Mouse (Mus musculus) MEL (cell line): ENCODE data around the gene Mymx. TPM values are rescaled to one million over a fixed set of nuclear protein-coding genes. Genes with fewer than 3 reads are reported as not detected.

Experiments used
- DNase-seq: peaks from one replicate; pipeline ENCODE4 v3.0.0; 2011; ENCODE audit warnings: low read depth, low spot score
- H3K27ac ChIP-seq: 2 replicates; pipeline ENCODE4 v1.5.1; 2012; ENCODE audit warnings: low read depth, mild to moderate bottlenecking, control low read depth, low read length, moderate library complexity; ENCODE audit not compliant: control insufficient read depth
- H3K27me3 ChIP-seq, 2 experiments: fragments of 150-350 bp in 1 of 2; sonication (generic) in 1 of 2; 2 replicates each; pipeline ENCODE4 v1.6.1; 2012; ENCODE audit warnings: low read length in 2 of 2, mild to moderate bottlenecking in 2 of 2, improper control_type of control experiment in 1 of 2, moderate library complexity in 1 of 2; ENCODE audit not compliant: insufficient read depth in 2 of 2, control insufficient read depth in 1 of 2
- H3K36me3 ChIP-seq, 2 experiments: 2 replicates each; pipeline ENCODE4 v1.6.1; 2012 to 2014; ENCODE audit warnings: low read length in 2 of 2, improper control_type of control experiment in 1 of 2, inconsistent platforms in 1 of 2, mild to moderate bottlenecking in 1 of 2; ENCODE audit not compliant: insufficient read depth in 2 of 2, control insufficient read depth in 1 of 2
- H3K4me1 ChIP-seq, 2 experiments: fragments of 150-350 bp in 1 of 2; sonication (generic) in 1 of 2; 2 replicates each; pipeline ENCODE4 v1.6.1; 2012; ENCODE audit warnings: low read length in 2 of 2, improper control_type of control experiment in 1 of 2, mild to moderate bottlenecking in 1 of 2; ENCODE audit not compliant: insufficient read depth in 2 of 2, control insufficient read depth in 1 of 2
- H3K4me3 ChIP-seq, 2 experiments: fragments of 150-350 bp in 1 of 2; sonication (generic) in 1 of 2; 2 replicates each; pipeline ENCODE4 v1.5.1; 2012; ENCODE audit warnings: low read depth in 2 of 2, low read length in 2 of 2, mild to moderate bottlenecking in 2 of 2, moderate library complexity in 2 of 2, control low read depth in 1 of 2, improper control_type of control experiment in 1 of 2; ENCODE audit not compliant: control insufficient read depth in 1 of 2, insufficient read depth in 1 of 2
- H3K79me2 ChIP-seq: 2 replicates; pipeline ENCODE4 v1.6.1; 2012; ENCODE audit warnings: mild to moderate bottlenecking, low read length, moderate library complexity; ENCODE audit not compliant: control insufficient read depth, poor library complexity, insufficient read depth
- H3K9ac ChIP-seq: 2 replicates; pipeline ENCODE4 v1.6.1; 2012; ENCODE audit warnings: low read depth, mild to moderate bottlenecking, control low read depth, low read length, moderate library complexity; ENCODE audit not compliant: control insufficient read depth, poor library complexity, severe bottlenecking
- H3K9me3 ChIP-seq: fragments of 150-350 bp; sonication (generic); replicated peaks from 2 replicates; pipeline ENCODE4 v1.6.1; 2012; ENCODE audit warnings: mild to moderate bottlenecking, low read length, improper control_type of control experiment, moderate library complexity; ENCODE audit not compliant: insufficient read depth
- ELF1 ChIP-seq: IDR thresholded peaks from 2 replicates; pipeline ENCODE4 v1.6.1; 2014; ENCODE audit warnings: low read depth, mild to moderate bottlenecking, inconsistent platforms, low read length, improper control_type of control experiment, moderate library complexity
- EP300 ChIP-seq, 2 experiments: IDR thresholded peaks; 2 replicates each; pipeline ENCODE4 v1.6.1; 2011; ENCODE audit warnings: improper control_type of control experiment in 2 of 2, low read length in 2 of 2, low read depth in 1 of 2, mild to moderate bottlenecking in 1 of 2
- GATA1 ChIP-seq: IDR thresholded peaks from 2 replicates; pipeline ENCODE4 v1.6.1; 2011; ENCODE audit warnings: low read depth, low read length, improper control_type of control experiment
- JUND ChIP-seq: IDR thresholded peaks from 2 replicates; pipeline ENCODE4 v1.6.1; 2011; ENCODE audit warnings: low read depth, mild to moderate bottlenecking, improper control_type of control experiment, low read length
- KAT2A ChIP-seq: conservative IDR thresholded peaks from 2 replicates; pipeline ENCODE4 v1.6.1; 2012; ENCODE audit warnings: low read depth, low read length, improper control_type of control experiment, inconsistent platforms
- MAFK ChIP-seq: IDR thresholded peaks from 2 replicates; pipeline ENCODE4 v1.6.1; 2011; ENCODE audit warnings: low read depth, mild to moderate bottlenecking, low read length, improper control_type of control experiment, borderline replicate concordance
- MAX ChIP-seq: IDR thresholded peaks from 2 replicates; pipeline ENCODE4 v1.6.1; 2011; ENCODE audit warnings: low read length, improper control_type of control experiment
- MXI1 ChIP-seq: IDR thresholded peaks from 2 replicates; pipeline ENCODE4 v1.6.1; 2011; ENCODE audit warnings: mild to moderate bottlenecking, low read depth, low read length, improper control_type of control experiment
- RCOR1 ChIP-seq: IDR thresholded peaks from 2 replicates; pipeline ENCODE4 v1.6.1; 2012; ENCODE audit warnings: low read depth, mild to moderate bottlenecking, inconsistent platforms, low read length, improper control_type of control experiment
- SIN3A ChIP-seq: IDR thresholded peaks from 2 replicates; pipeline ENCODE4 v1.6.1; 2012; ENCODE audit warnings: low read length, improper control_type of control experiment, inconsistent platforms
- SMC3 ChIP-seq: IDR thresholded peaks from 2 replicates; pipeline ENCODE4 v1.6.1; 2011; ENCODE audit warnings: low read depth, low read length, improper control_type of control experiment
- TAL1 ChIP-seq: IDR thresholded peaks from 2 replicates; pipeline ENCODE4 v1.6.1; 2012; ENCODE audit warnings: mild to moderate bottlenecking, inconsistent platforms, low read length, moderate library complexity, mixed read lengths
- TCF12 ChIP-seq: IDR thresholded peaks from 2 replicates; pipeline ENCODE4 v1.6.1; 2014; ENCODE audit warnings: low read depth, mild to moderate bottlenecking, inconsistent platforms, low read length, improper control_type of control experiment, moderate library complexity
- USF1 ChIP-seq: IDR thresholded peaks from 2 replicates; pipeline ENCODE4 v1.6.1; 2014; ENCODE audit warnings: low read depth, mild to moderate bottlenecking, inconsistent platforms, low read length, improper control_type of control experiment, moderate library complexity
- USF2 ChIP-seq, 2 experiments: IDR thresholded peaks; 2 replicates each; pipeline ENCODE4 v1.6.1; 2011 to 2012; ENCODE audit warnings: improper control_type of control experiment in 2 of 2, low read length in 2 of 2, borderline replicate concordance in 1 of 2, inconsistent platforms in 1 of 2, low read depth in 1 of 2, mild to moderate bottlenecking in 1 of 2; ENCODE audit not compliant: insufficient read depth in 1 of 2
- ZC3H11A ChIP-seq: IDR thresholded peaks from 2 replicates; pipeline ENCODE4 v1.6.1; 2012; ENCODE audit warnings: low read depth, mild to moderate bottlenecking, inconsistent platforms, low read length, improper control_type of control experiment
- ZMIZ1 ChIP-seq: IDR thresholded peaks from 2 replicates; pipeline ENCODE4 v1.6.1; 2012; ENCODE audit warnings: low read depth, mild to moderate bottlenecking, inconsistent platforms, low read length, improper control_type of control experiment, moderate library complexity
- polyA plus RNA-seq, 2 experiments: library from polyadenylated mRNA; stranded (reverse) in 1 of 2; unstranded in 1 of 2; fragments of >175 nt in 1 of 2; fragments of >200 nt in 1 of 2; gene quantifications; 2 replicates each; pipeline versions ENCODE4 v1.2.1 to v1.2.4; 2012; ENCODE audit warnings: low replicate concordance in 2 of 2, low read depth in 1 of 2; ENCODE audit not compliant: insufficient read length in 2 of 2, insufficient read depth in 1 of 2, missing spikeins in 1 of 2
- total RNA-seq: library from RNA; depleted of rRNA; stranded (reverse); fragments of 300-350 nt; gene quantifications from 2 replicates; pipeline ENCODE4 v1.2.3, GENCODE M21; 2012

The Mymx gene
- total and polyA plus RNA-seq, 3 experiments: not detected

GRCm38 (mm10) chr17:45555452-45556106 lies 46.3 kb downstream of the Mymx start, which contains the start of gene Nfkbie (continued):
- TF ChIP-seq JUND (no peak), MAX (no peak), ZC3H11A (0 out of 2 replicates have a peak, but pooled peaks have one; percentile 4), EP300 (IDR thresholded peaks at IDR 0.05; ENCODE audit: low read depth in 1 of 2, low read length in 2 of 2) (0 out of 4 replicates have a peak, but pooled peaks of 1 of the 2 experiments have one; percentile 11), USF2 (IDR thresholded peaks at IDR 0.05; ENCODE audit: borderline replicate concordance in 1 of 2, insufficient read depth in 1 of 2, low read depth in 1 of 2, low read length in 2 of 2) (no peak), KAT2A (no peak), MXI1 (peak; percentile 16), USF1 (no peak), SMC3 (no peak), MAFK (no peak), SIN3A (peak; percentile 77; the same call in 1 of the 2 replicates), GATA1 (no peak)

DNA sequence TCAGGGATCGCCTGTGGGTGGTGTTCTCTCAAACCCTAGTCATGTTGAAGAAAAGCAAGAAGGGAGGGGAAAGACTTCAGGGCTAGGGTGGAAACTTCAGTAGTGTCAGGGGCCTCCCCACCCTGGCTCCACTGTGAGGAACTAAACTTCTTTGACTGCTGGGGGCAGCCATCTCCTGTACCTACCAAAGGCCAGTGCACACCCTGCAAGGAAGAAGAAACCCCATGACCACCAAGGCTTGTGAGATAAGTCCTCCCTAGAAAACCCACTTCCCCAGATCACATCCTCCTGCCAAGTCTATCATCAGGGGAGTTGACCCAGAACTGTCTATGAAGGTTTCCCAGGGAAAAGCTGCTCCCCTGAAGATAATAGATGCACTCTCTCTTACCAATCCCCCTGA lies 47.5 kb downstream of the Mymx start:
- Histone ChIP-seq H3K27me3 (peaks cover 0 to 2% of the 10 kb centered on the region in 2 experiments; a peak in 3 of 4 replicates), H3K4me3 (no peak overlapping the region), H3K27ac (no peak overlapping the region; the same call in 1 of the 2 replicates), H3K9me3 (no peaks in the 10 kb centered on the region), H3K36me3 (peaks cover 0 to 11% of the 10 kb centered on the region in 2 experiments; a peak in 2 of 4 replicates), H3K79me2 (no peaks in the 10 kb centered on the region; the same call in 1 of the 2 replicates), H3K4me1 (peaks cover 0 to 28% of the 10 kb centered on the region in 2 experiments; a peak in 3 of 4 replicates), H3K9ac (no peak overlapping the region)
- no peak for TF ChIP-seq ELF1
- peak; percentile 56 for TF ChIP-seq TAL1
- no peak for TF ChIP-seq JUND
- 0 out of 4 replicates have a peak, but pooled peaks of 1 of the 2 experiments have one; percentile 20 for TF ChIP-seq EP300 (IDR thresholded peaks at IDR 0.05; ENCODE audit: low read depth in 1 of 2, low read length in 2 of 2)
- TF ChIP-seq TCF12: peak; percentile 17; the same call in 1 of the 2 replicates
- TF ChIP-seq RCOR1: peak; percentile 67
- no peak for TF ChIP-seq ZMIZ1
- peak; percentile 55 for DNase-seq
